Mouse (Mus musculus): ENCODE measurements around the gene Arsa.

GRCm38 (mm10) chr15:89522566-89523282, 45.5 kb upstream of the Arsa start:
- TF ChIP-seq POLR2A (IDR thresholded peaks at IDR 0.05; ENCODE audit: control insufficient read depth, extremely low read depth, insufficient read depth, low read length, poor library complexity) (no peak), CTCF (IDR thresholded peaks at IDR 0.05; ENCODE audit: borderline replicate concordance, control insufficient read depth, extremely low read depth, insufficient read depth, low read length, poor library complexity) (no peak)

Measured in thymus, adult 2 months (tissue).